Mouse (Mus musculus) embryonic fibroblast, embryonic 13.5 days (primary cell): ENCODE measurements around the gene Enpp5. TPM values are rescaled to one million over a fixed set of nuclear protein-coding genes. Genes with fewer than 3 reads are reported as not detected.

Experiments used
- H3K27ac ChIP-seq: 2 replicates; pipeline ENCODE4 v1.5.1; 2012; ENCODE audit warnings: low read length, control low read depth, inconsistent platforms; ENCODE audit not compliant: insufficient read depth
- H3K4me1 ChIP-seq: 2 replicates; pipeline ENCODE4 v1.6.1; 2011; ENCODE audit warnings: low read length; ENCODE audit not compliant: control insufficient read depth, insufficient read depth
- H3K4me3 ChIP-seq: 2 replicates; pipeline ENCODE4 v1.5.1; 2011; ENCODE audit warnings: mild to moderate bottlenecking, control low read depth, low read length; ENCODE audit not compliant: insufficient read depth
- CTCF ChIP-seq: IDR thresholded peaks from 2 replicates; pipeline ENCODE4 v1.5.1; 2011; ENCODE audit warnings: mild to moderate bottlenecking, control low read depth, low read length, moderate library complexity, borderline replicate concordance; ENCODE audit not compliant: insufficient read depth
- POLR2A ChIP-seq: IDR thresholded peaks from 2 replicates; pipeline ENCODE4 v1.6.1; 2011; ENCODE audit warnings: low read depth, mild to moderate bottlenecking, control low read depth, low read length, moderate library complexity
- polyA plus RNA-seq: library from polyadenylated mRNA; stranded (reverse); fragments of >200 nt; gene quantifications from 2 replicates; pipeline ENCODE4 v1.2.4, GENCODE M21; 2011; ENCODE audit warnings: low read depth; ENCODE audit not compliant: missing spikeins, insufficient read length

The Enpp5 gene
- polyA plus RNA-seq, 1 experiment, result 44.1 TPM

DNA sequence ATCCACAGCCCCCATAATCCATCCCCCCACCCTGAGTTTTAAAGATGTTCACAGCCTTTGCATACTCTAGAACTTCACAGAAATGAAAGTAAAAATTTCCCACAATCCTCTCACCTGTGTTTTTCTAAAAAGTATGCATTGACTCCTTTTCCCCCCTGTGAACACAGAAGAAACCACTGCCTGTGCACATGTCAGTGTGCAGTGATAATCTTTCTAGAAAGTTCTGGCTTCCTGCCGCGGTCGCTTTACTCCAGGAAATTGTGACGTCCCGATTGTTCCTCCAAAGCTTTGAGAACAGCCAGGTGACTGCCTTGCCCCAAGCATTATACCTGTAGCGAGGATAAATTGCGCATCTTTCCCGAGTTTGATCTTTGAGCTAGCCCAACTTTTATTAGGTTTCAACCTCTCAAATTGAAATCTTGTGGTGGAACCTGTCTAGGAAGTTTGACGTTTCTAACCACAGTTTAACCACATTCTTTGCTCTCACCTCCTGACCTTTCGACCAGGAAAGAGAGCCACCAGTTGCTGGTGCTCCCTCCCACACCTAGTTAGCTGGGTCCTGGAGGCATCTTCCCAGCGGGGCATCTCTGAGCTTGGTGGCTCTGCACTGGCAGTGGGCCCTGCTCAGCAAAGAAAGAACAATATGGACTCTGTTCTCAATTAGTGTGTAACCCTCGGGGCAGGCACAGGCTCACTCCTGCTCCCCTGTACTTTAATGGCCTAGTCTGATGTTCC lies 42.9 kb downstream of the Enpp5 start:
- Histone ChIP-seq H3K4me3 (no peak overlapping the region), H3K27ac (no peak overlapping the region), H3K4me1 (no peaks in the 10 kb centered on the region)
- TF ChIP-seq POLR2A (no peak), CTCF (no peak)

DNA sequence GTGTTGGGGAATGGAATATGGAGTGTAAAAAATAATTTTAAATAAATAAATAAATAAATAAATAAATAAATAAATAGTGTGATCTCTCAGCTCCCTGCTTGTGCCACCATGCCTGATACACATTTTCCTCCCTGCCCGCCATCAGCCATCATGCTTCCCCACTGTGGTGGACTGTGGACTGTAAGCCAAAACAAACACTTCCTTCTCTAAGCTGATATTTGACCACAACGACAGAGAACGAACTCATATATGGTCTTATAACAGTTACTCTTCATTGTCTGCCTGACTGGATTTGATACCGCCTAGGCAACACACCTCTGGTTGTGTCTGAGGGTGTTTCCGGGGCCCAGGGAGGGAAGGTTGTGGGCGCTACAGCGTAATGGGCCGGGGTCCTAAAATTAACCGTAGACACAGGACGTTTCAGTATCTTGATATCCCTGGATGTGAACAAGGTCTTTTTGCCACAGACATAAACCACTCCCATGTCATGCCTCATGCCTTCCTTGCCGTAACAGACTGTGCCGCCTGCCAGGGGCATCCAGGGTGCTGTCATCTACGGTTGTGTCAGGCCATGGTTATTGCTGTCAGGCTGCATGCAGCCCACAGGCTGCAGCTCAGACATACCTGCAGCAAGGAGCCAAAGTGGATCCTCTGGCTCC lies 50.6 kb downstream of the Enpp5 start:
- Histone ChIP-seq H3K27ac (no peak overlapping the region), H3K4me1 (no peaks in the 10 kb centered on the region), H3K4me3 (no peak overlapping the region)
- TF ChIP-seq CTCF, result no peak
- TF ChIP-seq POLR2A, result no peak

DNA sequence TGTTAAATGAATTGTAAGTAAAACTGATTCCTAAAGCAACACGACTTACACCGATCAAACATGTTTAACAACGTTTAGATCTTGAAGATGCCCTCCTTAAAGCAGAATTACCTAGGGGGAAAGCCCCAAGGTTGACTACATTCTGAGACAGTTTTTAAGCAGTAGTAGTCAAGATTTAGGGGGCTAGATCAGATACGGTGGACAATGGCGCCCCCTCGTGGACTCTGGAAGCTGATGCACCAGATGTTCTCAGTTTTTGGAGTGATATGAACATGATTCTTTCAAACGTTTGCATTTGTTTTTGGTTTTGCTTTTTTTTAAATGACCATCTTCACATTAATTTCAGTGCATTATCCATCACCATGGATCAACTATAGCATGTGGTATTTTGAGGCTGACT lies 51.8 kb downstream of the Enpp5 start:
- Histone ChIP-seq H3K27ac (no peak overlapping the region), H3K4me3 (no peak overlapping the region), H3K4me1 (no peaks in the 10 kb centered on the region)
- TF ChIP-seq POLR2A, result no peak
- peak; percentile 42; the same call in 1 of the 2 replicates for TF ChIP-seq CTCF

DNA sequence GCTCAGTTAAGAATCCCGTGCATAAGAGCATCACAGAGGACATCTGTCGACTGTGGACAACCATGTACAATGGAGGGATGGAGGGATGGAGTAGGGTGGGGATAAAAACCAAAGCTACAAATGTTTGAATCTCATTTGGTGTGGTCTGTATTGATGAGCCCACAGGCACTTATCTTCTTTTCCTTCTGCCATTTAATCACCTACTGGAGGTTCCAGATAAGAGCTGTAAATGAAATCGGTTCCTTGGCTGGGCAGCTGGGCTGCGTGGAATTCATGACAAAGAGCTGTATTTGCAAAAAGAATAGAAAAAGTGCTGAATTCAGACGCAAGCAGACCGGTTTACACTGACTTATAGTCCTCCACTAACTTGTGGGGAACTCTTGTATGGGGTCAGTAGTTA lies 55.5 kb downstream of the Enpp5 start:
- Histone ChIP-seq H3K4me1 (peaks cover 3% of the 10 kb centered on the region; the same call in 1 of the 2 replicates), H3K27ac (no peak overlapping the region), H3K4me3 (no peak overlapping the region)
- TF ChIP-seq CTCF (no peak), POLR2A (no peak)

DNA sequence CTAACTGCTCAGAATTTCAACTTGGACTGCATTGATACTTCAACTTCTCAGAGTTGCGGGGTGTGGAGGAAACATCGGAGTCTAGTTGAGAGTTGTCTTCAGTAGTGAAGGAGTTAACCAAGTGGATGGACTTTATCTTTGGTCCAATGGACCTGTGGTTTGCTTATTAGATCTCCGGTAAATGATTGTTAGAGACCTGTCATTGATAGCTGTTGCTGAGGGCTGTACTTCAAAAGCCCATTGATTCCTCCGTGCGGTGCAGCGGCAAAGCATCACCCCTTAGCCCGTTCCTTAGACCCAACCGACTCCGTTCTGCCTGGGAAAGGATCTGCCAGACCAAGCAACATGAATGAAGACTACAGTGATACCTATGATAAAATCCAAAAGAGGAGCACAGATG lies 55.9 kb downstream of the Enpp5 start:
- Histone ChIP-seq H3K27ac (no peak overlapping the region), H3K4me3 (no peak overlapping the region), H3K4me1 (peaks cover 3% of the 10 kb centered on the region; the same call in 1 of the 2 replicates)
- TF ChIP-seq POLR2A, result no peak
- no peak for TF ChIP-seq CTCF

DNA sequence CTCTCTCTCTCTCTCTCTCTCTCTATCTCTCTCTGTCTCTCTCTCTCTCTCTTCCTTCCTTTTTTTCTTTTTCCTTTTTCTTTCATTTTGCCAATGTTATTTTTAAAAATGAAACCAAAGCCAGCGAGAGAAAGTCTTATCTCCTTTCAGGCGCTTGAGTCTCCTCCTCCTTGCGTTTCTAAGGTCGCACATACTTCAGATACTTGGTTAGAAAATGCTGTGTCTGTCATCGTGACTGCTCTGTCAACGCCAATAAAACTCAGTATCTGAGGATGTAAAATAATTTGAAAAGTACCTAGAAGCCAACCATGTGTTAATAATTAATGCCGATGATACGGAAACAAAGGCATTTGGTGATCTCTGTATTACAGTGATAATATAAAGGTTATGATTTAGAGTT lies 57.4 kb downstream of the Enpp5 start:
- TF ChIP-seq CTCF, result no peak
- no peak for TF ChIP-seq POLR2A
- Histone ChIP-seq H3K27ac (no peak overlapping the region), H3K4me1 (peaks cover 3% of the 10 kb centered on the region; the same call in 1 of the 2 replicates), H3K4me3 (no peak overlapping the region)

Other genes starting within 250 kb of the Enpp5 start
- gene Enpp4, start 27.0 kb downstream of the Enpp5 start, polyA plus RNA-seq, result 5.1 and 8.6 TPM in 2 replicates
- 0.13 and 0.23 TPM in 2 replicates for gene Clic5, start 109.8 kb downstream of the Enpp5 start, polyA plus RNA-seq